Mouse (Mus musculus) spleen, postnatal 36 days (tissue): ENCODE measurements around the gene Gm49396.
A peak's percentile ranks its signal among the peaks of the same experiment; 100 is the strongest.

Source experiments
- DNase-seq, 2 experiments: peaks; one replicate each; pipeline ENCODE4 v3.0.0; 2022; ENCODE audit warnings: low spot score in 2 of 2, mixed read lengths in 1 of 2

Gm49396 gene

DNA sequence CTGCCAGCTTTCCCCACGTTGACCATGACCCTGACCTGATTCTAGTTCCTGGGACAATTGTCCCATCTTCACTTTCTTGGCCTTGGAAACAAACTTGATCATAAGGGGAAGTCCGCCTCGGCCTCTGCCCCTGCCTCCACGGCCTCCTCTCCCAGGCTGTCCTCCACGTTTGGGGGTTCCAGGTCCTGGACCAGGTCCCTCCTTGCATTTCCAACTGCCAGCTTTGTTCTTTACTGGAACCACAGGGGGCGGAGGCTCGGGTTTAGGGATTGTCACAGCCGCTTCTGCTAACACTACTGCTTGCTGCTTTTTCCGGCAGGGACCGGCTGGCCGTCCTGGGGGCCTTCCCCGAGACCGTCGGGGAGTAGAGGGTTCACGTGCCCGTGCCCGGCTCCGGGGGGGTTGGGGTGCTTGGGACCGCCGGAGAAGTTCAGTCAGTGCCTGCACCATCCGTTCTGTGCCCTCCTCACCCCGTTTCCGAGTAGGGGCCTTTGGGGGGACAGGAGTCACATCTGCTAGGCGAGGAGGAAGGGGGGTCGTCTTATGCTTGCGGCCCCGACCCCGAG is 23.4 kb downstream of the Gm49396 start:
- DNase-seq: no peak

DNA sequence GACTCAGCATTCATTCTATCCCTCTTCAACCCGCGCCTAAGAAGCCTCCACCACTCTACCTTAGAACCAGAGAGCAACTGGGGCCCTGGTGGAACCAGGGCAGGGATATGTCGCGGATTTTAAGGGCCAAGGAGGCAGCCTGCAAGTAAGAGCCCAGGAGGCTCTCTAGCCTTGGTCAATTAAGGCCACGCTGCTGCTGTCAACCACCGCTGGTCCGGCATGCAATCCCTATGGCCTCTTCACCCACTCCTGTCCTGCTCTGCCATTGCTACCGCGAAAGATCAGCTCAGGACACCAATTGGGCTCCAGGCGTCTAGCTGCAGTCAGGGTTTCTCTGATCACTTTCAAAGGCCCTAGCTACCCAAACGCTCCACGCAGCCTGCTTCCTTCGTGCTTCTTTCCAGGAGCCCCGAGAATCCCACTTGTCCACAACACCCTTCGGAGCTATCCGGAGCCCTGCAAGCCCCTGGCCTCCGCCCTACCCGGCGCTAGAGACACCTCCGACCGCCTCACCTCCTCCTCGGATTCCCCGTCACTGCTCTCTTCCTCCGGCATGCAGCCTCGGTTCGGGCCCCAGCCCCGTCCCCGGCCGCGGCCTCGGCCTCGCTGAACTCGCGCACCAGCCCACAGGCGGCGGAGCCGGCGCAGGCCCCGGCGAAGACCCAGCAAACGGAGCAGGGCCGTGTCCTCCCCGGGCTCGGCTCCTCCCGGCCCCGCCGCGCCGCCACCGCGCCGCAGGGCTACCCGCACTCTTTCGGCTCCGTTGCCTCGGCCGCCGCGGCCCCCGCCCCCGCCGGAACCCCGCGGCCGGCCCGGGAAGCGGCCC is 24.9 kb downstream of the Gm49396 start:
- peak; percentile 38 to 53 for DNase-seq

DNA sequence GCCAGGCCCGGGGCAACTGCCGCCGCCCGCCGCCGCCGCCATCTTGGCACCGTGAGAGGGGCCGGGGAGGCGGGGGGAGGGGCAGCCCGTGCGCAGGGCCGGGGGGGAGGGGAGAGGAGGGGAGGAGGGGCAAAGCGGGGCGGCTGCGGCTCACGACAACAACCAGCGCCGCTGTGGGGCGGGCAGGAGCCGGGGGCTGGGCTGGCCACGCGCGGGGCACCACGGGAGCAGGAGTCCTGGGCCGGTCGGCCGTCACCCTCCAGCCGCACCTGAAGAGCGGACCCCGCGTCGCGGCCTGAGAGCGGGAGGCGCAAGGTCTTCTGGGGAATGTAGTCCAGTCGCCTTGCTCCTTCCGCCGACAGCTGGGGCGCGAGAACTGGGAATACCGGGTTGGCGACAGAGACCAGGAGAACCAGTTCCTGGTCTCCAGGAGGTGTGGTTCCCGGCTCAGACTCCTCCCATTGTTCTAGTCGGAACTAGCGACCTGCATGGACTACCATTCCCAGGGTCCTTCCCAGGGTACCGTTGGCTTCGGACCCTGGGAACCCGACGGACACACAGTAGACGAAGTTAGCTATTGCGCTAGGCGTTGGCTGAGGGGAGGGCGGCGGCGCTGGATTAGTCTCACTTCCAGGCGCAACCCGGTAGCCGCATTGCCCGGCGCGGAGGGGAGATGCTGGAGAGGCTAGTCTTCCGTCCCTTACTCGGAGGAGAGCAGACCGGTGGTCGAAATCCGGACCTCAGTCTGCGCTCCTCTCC is 25.7 kb downstream of the Gm49396 start, which contains the start of gene Kmt2b:
Gene Kmt2b, minus strand, starts transcription at position 51 of the 759 bp plus-strand sequence.
- DNase-seq: peak; percentile 97 to 98

DNA sequence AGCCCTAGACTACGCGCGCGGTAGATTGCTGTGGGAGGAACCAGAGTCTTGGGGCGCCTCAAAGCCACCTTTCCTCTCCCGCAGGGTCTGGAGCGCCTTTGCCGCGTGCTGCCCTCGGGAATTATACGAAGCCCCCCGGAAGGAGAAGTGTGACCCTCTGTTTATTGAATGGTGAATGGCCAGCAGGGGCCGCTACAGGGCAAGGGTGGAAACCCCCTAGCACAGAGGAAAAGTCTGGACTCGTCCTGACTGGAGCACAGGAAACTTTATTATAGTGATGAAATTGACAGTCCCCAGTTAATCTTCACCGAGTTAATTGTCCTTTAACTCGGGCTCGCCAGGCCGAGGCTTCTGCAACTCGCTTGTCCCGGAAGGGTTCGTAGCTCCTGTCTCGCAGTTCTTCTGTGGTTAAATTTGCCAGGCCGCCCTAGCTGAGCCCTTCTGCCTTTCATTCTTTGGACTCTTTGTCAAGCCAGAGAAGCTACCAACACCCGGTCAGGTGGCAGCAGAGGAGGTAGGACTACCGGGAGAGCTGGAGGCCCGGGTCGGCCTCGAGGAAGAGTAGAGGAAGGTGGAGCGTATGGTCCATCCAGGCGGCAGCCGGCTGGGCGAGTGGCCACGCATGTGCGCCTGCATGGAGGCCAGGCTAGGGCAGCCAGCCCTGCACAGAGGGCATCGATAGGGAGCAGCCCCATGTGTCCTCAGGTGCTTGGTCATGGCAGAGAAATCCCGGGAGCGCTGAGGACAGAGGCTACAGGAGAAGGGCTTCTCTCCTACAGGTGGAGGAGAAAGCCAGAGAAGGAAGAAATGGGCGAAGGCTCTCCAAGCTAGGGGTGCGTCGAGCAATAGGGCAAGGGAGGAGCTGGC is 26.5 kb downstream of the Gm49396 start:
- DNase-seq: peak; percentile 68 to 79

DNA sequence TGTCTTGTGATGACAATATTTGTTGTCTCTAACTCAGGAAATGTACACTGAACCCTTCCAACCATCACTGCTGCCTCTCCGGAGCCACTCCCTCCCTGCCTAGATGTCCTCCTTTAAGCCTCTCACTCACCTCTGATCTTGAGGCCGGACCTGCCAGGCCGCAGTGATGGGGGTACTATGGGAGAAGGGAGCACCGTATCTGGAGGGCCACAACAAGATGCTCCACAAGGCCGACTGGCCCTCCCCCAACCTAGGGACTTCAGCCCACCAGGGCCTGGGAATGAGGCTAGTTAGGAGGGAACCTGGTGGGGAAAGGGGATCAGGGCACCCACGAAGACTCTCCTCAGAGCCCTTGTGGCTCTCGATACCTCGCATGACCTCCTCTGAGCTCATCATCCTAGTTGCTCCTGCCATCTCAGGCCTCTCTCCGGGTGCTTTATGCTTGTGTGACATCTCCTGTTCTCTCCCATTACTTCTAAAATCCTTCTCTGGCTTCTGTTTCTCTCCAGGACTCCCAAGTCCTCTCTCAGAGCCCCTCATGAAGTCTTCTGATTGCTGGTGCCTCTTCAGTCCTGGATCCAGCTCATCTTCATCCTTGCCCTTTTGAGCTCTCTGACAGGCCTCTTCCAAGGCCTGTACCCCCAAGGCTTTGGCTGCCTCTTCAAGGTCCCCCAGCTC is 27.9 kb downstream of the Gm49396 start:
- DNase-seq: no peak

DNA sequence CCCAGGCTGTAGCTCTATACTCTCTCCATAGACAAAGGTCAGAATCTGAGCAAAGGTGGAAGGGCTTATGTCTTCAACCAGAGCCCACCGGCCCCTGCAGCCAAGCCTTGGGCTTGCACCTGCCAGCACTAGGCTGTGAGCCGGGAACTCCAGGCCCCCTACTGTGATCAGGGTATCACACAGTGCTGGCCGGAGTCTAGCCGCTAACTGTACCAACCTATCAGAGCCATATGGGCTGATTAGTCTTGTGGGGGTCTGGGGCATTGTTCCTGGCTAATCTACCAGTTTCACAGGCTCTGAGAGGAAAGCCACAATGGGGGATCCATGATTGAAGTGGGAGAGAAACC is 28.4 kb downstream of the Gm49396 start:
- no peak for DNase-seq

DNA sequence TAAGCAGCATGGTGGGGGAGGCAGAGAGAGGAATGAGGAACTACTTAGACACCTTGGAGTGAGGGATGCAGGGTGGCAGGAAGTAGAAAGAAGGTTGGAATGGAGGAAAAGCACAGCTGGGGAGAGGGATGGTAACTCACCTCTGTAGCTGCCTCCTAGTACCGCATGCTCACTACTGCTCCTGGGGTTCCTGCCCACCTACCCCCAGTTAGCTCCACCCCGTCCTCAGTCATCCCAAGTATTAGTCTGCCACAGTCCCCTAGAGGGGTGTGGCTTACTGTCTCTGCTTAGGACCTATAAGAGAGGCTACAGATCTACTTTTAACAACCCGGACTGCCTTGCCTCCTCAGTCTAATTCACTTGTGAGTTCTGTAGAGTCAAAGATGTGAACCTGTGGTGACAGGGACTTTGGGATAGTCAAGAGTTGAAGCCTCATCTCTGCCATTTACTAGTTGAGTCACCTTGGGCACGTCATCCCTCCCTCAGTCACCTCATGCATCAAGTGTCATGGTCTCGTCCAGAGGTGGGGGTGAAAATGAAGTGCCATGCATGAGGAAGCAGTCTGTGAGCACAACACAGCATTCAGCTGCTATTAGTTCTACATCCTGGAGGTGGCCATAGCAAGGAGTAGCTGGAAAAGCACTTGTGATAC is 29.8 kb downstream of the Gm49396 start:
- DNase-seq: no peak

DNA sequence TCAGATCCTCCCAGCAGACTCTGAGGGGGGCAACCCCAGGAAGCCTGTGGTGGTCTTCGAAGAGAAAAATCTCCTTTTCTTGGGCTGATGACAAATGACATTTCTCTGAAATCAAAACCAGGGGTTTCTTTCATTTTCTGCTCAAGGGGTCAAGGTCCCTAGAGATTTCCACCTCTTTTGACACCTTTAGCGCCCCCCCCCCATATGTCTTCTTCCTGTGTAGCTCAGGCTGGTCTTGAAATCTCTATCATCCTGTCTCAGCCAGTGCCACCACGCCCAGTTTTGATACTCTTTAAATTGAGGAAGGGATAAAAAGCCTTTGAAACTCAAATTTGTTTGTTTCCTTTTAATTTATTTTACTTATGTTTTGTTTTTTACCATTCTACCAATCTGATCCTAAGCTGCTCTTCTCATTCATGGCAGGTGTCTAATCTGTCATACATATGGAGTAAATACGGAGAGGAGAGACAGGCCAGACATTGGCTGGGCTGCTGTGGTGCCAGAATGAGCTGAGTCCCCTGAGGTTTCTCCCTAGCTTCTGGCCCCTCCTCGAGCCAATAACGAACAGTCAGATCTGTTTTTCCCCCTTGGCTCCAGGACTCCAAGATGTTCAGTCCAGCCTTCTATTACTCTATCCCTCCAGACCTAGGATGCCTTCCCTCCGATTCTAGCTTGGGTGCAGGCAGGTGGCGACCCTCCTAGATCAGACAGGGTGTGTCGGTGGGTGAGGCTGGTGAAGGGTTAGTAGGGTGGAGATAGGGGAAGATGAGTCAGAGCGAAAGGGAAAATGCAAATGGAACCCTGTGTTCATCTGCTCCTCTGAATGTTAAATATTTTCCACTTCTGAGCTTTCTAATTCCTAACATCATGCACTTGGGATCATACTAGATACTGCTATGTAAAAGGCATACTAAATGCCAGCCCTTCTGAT is 30.7 kb downstream of the Gm49396 start:
- DNase-seq: no peak

DNA sequence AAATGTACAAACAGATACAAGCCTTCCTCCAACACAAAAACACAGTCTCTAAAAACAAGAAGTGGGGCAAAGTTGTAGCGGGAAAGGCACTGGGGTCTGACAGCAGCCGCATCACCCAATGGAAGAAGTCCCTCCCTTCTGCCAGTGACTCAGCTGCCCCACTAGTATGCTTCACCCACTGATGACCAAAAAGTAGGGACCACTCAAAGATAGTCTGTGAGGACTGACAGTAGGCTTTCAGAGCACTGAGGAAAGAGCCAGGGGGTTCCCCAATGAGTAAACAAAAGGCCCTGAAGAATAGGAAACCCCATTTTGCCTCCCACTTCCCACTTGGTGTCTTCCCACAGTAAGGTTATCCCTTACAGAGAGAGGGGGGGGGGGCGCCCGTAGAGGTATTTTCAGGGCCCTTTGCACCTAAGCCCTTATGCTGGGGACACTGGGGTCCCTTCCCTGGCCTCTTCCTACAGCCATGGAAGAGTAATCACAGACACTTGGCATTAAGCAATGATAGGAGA is 31.4 kb downstream of the Gm49396 start:
- no peak for DNase-seq

DNA sequence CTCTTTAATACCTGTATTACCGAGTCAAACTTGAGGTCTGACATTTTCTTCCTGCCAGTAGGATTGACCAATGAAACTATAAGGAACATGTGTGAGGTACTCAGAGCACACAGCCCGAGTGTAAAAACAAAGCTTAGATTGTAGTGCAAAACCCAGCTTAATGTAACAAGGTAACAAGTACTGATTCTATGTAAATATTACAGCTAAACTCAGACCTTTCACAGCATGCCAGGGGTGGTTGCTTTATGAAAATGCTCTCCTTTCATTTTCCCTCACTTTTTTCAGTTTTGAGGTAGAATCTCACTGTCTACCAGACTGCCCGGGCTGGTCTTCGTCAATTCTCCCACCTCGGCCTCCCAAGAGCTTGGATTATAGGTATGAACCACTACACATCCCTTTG is 32.9 kb downstream of the Gm49396 start:
- DNase-seq: no peak

DNA sequence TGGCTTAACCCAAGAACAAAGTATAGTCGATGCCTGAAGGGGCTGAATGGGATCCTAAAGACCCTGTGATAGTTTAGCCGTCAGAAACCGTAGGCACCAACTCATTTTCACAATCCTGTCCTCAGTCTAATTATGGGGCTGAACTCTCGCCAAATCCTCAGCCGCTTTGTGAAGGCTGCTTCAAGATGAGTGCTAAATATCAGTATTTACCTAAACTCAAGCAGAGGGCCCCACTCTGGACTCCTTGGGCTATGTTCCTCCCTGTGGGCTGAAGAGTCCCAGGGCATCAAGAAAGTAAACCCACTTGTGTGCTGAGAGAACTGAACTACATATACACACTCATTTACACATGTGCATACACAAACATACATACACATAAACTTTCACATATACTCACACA is 33.7 kb downstream of the Gm49396 start:
- no peak for DNase-seq

DNA sequence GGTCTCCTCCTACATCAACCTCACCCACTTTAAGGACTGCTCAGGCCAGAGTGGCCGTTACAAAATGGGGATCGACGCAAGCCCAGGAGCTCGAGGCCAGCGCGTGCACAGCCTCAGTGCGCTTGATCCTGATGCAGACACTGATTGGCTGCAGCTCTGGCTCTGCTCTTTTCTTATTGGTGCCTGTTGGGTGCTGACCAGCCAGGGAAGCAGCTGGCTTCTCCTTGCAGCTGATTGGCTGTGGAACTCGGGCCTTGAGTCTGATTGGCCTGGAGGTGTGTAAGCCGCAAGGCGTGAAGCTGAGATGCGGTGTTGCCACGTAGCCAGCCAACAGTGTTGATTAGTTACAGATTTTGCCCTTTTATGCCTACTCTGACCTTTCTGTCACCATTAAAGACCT is 35.6 kb downstream of the Gm49396 start, which contains the start of gene Zbtb32:
Gene Zbtb32, minus strand, starts transcription at position 124 of the 400 bp plus-strand sequence.
- DNase-seq: no peak

DNA sequence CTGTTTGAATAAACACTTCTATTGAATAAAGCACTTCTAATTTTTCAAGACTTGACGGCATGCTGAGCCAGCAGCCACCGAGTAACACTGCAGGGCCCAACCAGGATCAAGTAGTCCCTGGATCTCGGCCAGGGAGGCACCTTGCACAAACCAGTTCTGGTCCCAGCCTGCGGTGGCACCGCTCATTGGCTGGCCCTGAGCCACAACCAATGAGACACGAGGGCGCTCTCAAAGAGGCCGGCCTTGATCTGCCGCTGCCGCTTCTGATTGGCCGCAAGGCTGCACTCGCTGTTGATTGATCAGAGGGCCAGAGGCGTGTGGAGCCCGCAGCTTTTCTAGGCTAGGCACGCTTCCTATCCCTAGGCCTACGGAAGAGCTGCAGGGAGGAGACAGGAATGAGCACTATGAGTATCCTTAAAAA is 36.8 kb downstream of the Gm49396 start:
- DNase-seq: peak; percentile 70 to 74

DNA sequence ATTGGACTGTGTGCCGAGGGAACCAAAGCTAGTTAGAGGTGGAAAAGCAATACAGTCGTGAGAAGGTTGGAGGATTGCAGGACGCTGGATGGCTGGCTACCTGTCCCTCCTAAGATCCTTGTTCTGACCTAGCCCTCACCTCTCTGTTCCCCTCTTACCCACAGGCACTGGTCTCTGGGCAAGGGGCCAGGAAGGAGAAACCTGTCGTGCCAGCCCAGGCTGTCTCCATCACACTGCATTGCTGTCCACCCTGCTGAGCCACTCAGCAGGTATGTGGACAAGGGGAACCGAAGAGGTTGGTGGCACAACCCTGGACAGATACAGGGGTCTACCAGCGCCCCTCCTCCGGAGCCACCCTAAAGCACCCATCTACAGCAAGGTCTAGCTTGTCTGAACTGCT is 37.5 kb downstream of the Gm49396 start:
- no peak for DNase-seq

DNA sequence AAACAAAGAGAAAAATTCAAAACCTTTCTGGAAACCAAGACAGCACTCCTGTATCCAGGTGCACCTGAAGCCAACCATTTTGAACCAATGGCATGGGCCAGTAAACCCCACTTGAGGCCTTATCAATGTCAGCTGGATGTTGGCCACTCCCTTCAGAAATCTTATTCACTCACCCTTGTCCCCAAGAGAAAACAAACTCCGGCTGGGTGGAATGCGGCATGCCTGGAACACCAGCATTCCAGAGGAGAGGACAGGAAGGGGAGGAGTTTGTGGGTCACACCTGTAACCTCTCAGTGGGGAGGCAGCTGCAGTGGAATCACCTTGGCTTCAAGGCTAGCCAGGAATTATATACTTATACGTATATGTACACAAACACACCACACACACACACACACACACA is 39.4 kb downstream of the Gm49396 start:
- no peak for DNase-seq

DNA sequence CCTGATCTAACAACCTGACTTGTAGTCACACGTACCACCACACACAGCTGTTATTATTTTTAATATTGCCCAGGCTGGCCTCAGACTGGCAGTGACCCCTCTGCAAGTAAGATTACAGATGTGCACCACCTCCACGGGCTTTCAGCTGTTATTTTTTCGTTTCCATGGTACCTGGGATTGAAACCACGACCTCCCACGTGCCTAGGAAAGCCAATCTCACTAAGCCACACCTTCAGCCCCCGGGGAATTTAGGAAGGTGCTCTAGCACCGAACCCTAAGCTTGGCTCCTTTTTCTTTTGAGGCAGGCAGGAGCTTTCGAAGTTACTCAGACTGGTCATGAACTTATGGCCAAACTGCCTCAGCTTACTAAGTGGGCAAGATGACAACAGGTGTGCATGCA is 41.3 kb downstream of the Gm49396 start:
- no peak for DNase-seq

DNA sequence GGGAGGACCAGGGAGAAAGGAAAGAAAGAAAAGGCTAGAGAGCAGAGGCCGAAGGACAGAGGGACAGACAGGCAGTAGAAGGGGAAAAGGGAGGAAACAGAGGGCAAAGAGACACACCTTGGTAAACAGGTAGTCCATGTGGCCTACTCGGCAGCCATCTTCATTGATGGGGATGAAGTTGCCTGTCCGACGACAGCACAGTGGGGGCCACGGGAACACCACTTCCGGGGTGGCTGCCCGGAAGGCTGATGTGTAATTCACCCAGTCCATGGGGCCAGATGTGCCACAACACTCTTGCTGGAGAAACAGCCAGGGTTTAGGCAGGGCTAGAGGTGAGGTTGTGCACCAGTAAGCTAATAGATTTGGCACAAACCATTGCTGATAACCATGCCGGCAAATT is 41.8 kb downstream of the Gm49396 start:
- DNase-seq: no peak

DNA sequence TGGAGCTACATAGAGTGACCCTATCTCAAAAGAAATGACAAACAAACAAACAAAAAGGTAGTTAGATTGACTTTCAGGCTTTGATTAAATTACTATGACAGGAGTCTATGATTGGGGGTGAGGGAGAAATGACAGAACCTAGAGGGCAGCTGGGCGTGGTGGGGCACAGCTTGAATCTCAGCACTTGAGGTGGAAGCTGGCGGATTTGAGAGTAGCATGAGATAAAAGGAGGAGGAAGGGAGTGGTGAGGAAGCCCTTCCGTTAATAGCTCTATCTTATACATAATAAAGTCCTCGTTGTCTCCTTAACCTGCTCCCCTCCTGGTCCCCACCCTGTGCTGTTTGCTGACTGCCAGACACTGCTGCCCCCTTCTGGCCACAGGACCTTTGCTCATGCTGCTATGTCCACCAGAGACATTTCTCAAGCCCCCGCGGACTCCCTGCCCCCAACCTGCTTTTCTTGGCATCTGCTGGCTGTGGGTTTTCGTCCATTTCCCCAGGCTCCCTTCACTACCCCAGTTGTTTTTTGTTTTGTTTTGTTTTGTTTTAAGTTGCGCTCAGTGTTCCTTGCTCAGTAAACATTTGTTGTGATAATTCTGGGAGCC is 44.7 kb downstream of the Gm49396 start:
- DNase-seq: peak; percentile 57 to 64

DNA sequence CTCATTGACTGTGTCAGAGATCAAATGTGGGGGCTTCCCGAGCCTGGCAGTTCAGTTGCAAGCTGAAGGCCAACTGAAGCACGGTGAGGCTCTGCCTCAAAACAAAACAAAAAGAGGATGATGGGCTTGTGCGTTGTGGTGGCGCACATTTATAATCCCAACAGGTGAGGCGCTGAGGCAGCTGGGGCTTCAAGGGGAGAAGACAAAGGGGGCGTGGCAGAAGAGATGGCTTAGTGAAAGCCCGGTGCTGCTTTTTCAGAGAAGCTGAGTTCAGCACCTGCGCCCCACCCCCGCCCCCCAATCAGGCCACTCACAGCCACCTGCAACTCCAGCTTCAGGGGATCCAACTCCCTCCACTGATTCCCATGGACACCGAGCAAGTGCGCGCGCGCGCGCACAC is 45.3 kb downstream of the Gm49396 start:
- DNase-seq: no peak
